Mouse (Mus musculus) testis, adult 2 months (tissue): Measurements from ENCODE around the gene Sec31b. TPM values are rescaled to one million over a fixed set of nuclear protein-coding genes. Genes with fewer than 3 reads are reported as not detected.
A peak's percentile ranks its signal among the peaks of the same experiment; 100 is the strongest.

Experiments
- H3K27ac ChIP-seq: fragments of 200-500 bp; 2 replicates; pipeline ENCODE4 v1.5.1; 2012; ENCODE audit warnings: low read depth, low read length; ENCODE audit not compliant: control insufficient read depth, insufficient read depth
- H3K27me3 ChIP-seq: fragments of 200-500 bp; 2 replicates; pipeline ENCODE4 v1.6.1; 2012; ENCODE audit warnings: mild to moderate bottlenecking, low read length, moderate library complexity; ENCODE audit not compliant: control insufficient read depth, insufficient read depth
- H3K36me3 ChIP-seq: fragments of 200-500 bp; 2 replicates; pipeline ENCODE4 v1.6.1; 2012; ENCODE audit warnings: mild to moderate bottlenecking, low read length; ENCODE audit not compliant: control insufficient read depth, insufficient read depth
- H3K4me1 ChIP-seq: fragments of 200-500 bp; 2 replicates; pipeline ENCODE4 v1.6.1; 2012; ENCODE audit warnings: low read length; ENCODE audit not compliant: control insufficient read depth, insufficient read depth
- H3K4me3 ChIP-seq: fragments of 200-500 bp; 2 replicates; pipeline ENCODE4 v1.5.1; 2012; ENCODE audit warnings: low read depth, mild to moderate bottlenecking, low read length, moderate library complexity, mixed read lengths; ENCODE audit not compliant: control insufficient read depth
- CTCF ChIP-seq: fragments of 200-500 bp; IDR thresholded peaks from 2 replicates; pipeline ENCODE4 v1.5.1; 2012; ENCODE audit warnings: low read depth, mild to moderate bottlenecking, inconsistent platforms, low read length, moderate library complexity; ENCODE audit not compliant: control insufficient read depth, insufficient read depth, insufficient replicate concordance
- POLR2A ChIP-seq: fragments of 200-500 bp; IDR thresholded peaks from 2 replicates; pipeline ENCODE4 v1.6.1; 2012; ENCODE audit warnings: low read depth, mild to moderate bottlenecking, inconsistent platforms, low read length, moderate library complexity; ENCODE audit not compliant: control insufficient read depth
- polyA plus RNA-seq: library from polyadenylated mRNA; depleted of rRNA; stranded (reverse); fragments of >200 nt; gene quantifications from 2 replicates; pipeline ENCODE4 v1.2.3, GENCODE M21; 2012; rRNA removed

The Sec31b gene
- polyA plus RNA-seq = 3.2 and 3.3 TPM in 2 replicates

- H3K4me1 ChIP-seq = peaks cover 6% of the 10 kb centered on the region
- H3K27me3 ChIP-seq = no peaks in the 10 kb centered on the region
- TF ChIP-seq CTCF = no peak
- TF ChIP-seq POLR2A = no peak
- H3K4me3 ChIP-seq = peak within 1 kb of the TSS; percentile 80
- H3K27ac ChIP-seq = no peak within 1 kb of the TSS
- no peaks in the 10 kb centered on the region for H3K36me3 ChIP-seq
Measured at GRCm38 (mm10) chr19:44545321-44546041, at the start of gene Sec31b. TSS of gene Sec31b (minus strand) at chr19:44545864.

GRCm38 (mm10) chr19:44594180-44594579, 48.5 kb upstream of the Sec31b start:
- no peak overlapping the region for H3K4me3 ChIP-seq
- H3K27me3 ChIP-seq = no peaks in the 10 kb centered on the region
- no peaks in the 10 kb centered on the region for H3K36me3 ChIP-seq
- H3K4me1 ChIP-seq = no peaks in the 10 kb centered on the region
- H3K27ac ChIP-seq = no peak overlapping the region
- TF ChIP-seq CTCF (no peak), POLR2A (no peak)

GRCm38 (mm10) chr19:44591638-44592037, 46.0 kb upstream of the Sec31b start:
- H3K4me1 ChIP-seq = no peaks in the 10 kb centered on the region
- no peaks in the 10 kb centered on the region for H3K27me3 ChIP-seq
- H3K36me3 ChIP-seq = no peaks in the 10 kb centered on the region
- TF ChIP-seq POLR2A (no peak), CTCF (no peak)
- no peak overlapping the region for H3K27ac ChIP-seq
- H3K4me3 ChIP-seq = no peak overlapping the region

- Histone ChIP-seq H3K4me1 (no peaks in the 10 kb centered on the region), H3K4me3 (no peak overlapping the region), H3K36me3 (no peaks in the 10 kb centered on the region), H3K27ac (no peak overlapping the region), H3K27me3 (no peaks in the 10 kb centered on the region)
- TF ChIP-seq CTCF = no peak
- no peak for TF ChIP-seq POLR2A
Measured at GRCm38 (mm10) chr19:44590992-44591391, 45.3 kb upstream of the Sec31b start.

- TF ChIP-seq CTCF (no peak), POLR2A (no peak)
- Histone ChIP-seq H3K4me3 (no peak overlapping the region), H3K36me3 (no peaks in the 10 kb centered on the region), H3K27me3 (no peaks in the 10 kb centered on the region), H3K27ac (no peak overlapping the region), H3K4me1 (no peaks in the 10 kb centered on the region)
Measured at GRCm38 (mm10) chr19:44589591-44590223, 44.0 kb upstream of the Sec31b start.

- TF ChIP-seq CTCF (no peak), POLR2A (no peak)
- Histone ChIP-seq H3K27me3 (no peaks in the 10 kb centered on the region), H3K4me3 (no peak overlapping the region), H3K4me1 (no peaks in the 10 kb centered on the region), H3K27ac (no peak overlapping the region), H3K36me3 (no peaks in the 10 kb centered on the region)
Measured at GRCm38 (mm10) chr19:44588036-44588435, 42.4 kb upstream of the Sec31b start.

- H3K36me3 ChIP-seq = no peaks in the 10 kb centered on the region
- H3K27me3 ChIP-seq = no peaks in the 10 kb centered on the region
- H3K4me1 ChIP-seq = no peaks in the 10 kb centered on the region
- TF ChIP-seq CTCF (peak; percentile 98), POLR2A (no peak)
- H3K4me3 ChIP-seq = no peak overlapping the region
- no peak overlapping the region for H3K27ac ChIP-seq
Measured at GRCm38 (mm10) chr19:44582638-44583309, 37.1 kb upstream of the Sec31b start.
